Mouse (Mus musculus) cerebellum, adult 9-10 months (tissue): ENCODE measurements around the gene Mapk13.
A peak's percentile ranks its signal among the peaks of the same experiment; 100 is the strongest.
"Not testable (repeated sequence)": the region's sequence is repeated elsewhere in the genome, so short reads cannot be mapped to it uniquely, and the experiment has no call there.

ENCODE experiments used
- DNase-seq: peaks from one replicate; pipeline ENCODE4 v3.0.0; 2022

Mapk13 gene

DNA sequence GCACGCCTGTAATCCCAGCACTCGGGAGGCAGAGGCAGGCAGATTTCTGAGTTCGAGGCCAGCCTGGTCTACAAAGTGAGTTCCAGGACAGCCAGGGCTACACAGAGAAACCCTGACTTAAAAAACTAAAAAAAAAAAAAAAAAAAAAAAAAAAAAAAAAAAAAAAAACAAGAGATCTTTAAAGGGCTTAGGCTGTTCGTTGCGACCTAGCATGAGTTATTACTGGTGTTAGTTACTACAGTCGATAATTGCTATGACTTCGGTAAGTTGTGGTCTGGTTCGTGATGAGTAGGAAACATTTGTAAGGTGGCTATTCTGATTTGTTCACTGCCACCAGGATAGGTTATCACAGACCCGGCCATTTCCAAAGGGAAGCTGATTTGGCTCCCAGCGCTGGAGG, 47.2 kb downstream of the Mapk13 start:
- not testable (repeated sequence) for DNase-seq

DNA sequence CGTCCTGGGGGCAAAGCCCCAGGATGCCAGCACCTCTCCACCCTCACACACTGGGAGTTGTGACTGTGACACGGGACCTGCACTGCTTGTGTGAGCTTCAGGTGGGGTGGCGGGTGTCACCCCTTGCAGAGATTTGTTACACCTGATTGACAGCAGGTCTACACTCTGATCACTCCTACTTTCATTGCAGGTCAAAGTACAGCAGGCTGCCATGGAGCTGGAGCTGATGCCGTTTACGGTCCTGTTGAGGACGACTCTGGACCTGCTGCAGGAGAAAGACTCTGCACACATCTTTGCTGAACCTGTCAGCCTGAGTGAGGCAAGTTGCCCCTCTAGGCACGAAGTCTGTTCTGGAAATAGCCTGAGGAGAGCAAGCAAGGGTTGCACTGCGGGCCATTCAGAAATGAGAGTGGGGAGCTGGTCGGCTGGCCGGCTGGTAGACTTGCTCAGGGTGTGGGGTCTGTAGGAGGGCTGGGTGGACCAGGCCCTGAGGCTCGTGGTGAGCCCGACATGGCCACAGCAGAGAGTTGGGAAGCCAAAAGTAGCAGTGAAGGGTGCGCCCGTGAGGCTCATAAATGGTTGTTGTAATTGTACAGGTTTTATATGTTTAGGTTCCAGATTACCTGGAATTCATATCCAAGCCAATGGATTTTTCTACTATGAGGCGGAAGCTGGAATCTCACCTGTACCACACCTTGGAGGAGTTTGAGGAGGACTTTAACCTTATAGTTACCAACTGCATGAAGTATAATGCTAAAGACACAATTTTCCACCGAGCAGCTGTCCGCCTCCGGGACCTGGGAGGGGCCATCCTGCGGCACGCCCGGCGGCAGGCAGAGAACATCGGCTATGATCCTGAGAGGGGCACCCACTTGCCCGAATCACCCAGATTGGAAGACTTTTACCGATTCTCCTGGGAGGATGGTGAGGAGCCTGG, 48.0 kb downstream of the Mapk13 start:
- no peak for DNase-seq

DNA sequence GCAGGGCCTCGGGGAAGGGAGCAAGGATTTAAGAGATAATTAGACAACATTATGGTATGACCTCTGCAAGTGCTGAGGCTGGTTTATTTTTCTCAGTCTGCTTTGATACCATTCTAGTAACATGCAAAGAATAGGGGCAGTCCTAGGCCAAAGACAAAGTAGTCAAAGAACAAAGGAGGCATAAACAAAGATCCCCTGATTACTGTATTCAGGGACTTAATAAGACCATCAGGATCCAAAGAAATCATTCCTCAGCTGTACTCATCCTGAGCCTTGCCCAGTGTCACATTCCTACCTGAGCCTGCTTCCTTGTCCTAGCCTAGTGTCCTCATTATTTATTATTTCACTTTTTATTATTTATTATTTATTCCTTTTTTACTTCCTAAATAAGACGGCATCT, 51.1 kb downstream of the Mapk13 start:
- no peak for DNase-seq

DNA sequence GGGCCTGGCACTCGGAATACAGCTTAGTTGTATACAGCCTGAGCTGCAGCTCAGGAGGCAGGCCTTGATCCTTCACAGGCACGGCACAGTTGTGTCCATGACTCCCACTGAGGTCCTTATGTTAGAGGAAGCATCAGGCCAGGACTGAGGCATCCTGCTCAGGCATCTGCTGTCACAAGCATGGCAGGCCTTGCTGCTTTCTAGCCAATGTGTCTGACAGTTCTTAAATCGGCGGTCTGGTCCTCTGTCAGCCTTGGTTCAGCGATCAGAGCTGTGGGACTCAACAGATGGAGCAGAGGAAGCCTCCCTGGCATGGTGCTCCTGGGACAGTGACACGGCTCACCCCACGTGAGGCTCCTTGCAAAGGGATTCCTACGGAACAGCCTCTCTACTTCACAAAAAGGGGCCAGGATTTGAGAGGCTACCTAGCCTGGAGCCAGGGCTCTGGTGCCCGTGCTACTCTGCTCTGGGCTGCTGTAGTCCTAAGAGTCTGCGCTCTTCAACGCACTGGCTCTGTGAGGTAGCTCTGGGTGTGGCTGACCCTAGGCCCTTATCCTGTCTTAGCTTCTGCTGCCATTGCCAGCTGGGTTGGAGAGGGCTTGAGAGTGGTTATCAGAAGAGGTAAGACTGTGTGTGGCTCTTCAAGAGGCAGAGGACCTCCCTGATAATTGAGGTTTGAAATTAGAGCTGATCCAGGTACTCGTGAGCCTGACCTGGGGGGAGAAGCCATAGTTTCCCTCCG, 54.1 kb downstream of the Mapk13 start:
- DNase-seq = peak; percentile 96

DNA sequence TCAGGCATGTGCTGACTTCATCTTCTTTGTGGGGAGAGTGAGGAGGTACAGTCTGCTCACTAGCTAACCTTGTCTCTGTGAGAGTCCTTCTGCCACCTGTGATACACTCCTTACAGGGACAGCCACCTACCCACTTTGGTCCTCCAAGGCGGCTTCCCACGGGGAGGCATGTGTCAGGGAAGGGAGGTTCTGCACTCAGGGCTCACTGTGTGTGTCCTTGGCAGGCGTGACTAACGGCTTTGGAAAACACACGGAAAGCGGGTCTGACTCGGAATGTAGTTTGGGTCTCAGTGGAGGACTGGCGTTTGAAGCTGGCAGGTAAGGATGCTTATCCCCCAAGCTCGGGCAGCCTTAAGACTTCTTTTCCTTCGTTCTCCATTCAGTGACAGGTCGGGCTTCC, 54.7 kb downstream of the Mapk13 start:
- DNase-seq = peak; percentile 31

DNA sequence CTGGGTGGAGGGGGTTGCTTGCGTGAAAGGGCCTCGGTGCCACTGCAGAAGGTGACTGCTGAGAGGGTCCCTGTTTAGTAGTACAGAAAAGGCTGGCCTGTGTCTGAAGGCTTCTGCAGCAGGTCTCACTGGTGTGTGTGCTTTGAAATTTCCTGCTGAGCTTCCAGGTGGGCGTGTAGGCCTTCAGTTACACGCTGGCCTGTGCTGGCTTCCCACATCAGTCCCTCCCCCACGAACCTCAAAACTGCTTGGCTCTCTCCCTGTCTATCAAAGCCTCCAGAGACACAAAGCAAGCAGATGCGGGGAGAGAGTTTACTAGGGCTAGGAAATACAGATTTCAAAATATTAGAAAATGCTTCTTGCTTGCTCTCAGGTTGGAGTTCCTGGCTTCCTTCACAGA, 55.8 kb downstream of the Mapk13 start:
- no peak for DNase-seq

DNA sequence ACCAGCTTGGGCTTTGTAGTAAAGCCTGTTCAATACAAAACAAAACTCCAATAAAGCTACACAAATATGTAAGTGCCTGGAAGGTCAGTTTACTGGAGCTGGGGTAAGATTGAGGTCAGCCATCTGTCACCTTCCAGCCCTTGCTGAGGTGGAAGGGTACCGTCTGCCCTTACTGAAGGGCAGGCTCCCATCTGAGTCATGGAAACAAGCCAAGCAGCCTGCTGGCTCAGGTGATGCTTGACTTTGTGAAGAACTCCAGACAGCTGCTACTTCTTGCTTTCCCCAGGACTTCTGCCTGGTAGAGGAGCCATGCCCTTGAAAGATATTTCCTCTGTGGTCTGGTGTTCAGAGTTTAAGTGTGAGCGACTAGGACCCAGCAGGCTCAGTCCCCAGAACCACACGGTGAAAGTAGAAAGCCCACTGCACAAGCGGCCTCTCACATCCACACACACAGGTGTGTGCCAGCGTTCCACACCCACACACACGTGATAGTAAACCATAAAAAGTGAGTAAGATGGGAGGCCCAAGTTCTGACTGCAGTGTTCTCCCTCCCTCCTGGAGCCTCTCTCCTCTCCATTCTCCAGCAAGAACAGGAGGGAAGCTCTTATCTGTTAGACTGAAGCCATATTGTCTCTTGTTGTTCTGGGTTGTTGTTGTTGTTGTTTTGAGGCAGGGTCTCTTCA, 56.4 kb downstream of the Mapk13 start:
- DNase-seq = no peak

DNA sequence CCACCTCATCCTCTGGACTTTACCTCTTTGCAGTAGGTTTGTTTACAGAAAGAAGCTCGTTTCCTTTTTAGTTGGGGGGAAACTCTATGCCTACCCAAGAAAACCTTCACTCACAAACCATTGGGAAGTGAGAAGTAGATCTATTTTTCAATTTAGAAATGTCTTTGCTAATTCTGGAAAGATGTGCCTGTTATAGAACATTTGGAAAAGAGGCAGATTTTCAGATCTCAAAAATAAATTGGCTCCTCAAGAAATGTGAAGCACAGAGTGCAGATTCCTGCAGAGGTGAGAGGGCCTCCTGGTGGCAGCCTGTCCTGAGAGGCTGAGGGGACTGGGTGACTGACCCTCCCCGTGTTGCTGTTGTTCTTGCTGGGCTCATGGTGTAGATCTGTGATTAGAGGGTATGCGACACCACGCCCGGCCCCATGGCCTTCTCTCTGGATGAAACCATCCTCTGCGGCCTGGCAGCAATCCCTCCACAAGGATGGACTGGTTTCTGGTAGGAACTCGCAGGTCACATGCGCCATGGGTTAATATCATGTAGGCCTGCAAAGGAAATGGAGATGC, 58.7 kb downstream of the Mapk13 start:
- DNase-seq = no peak

DNA sequence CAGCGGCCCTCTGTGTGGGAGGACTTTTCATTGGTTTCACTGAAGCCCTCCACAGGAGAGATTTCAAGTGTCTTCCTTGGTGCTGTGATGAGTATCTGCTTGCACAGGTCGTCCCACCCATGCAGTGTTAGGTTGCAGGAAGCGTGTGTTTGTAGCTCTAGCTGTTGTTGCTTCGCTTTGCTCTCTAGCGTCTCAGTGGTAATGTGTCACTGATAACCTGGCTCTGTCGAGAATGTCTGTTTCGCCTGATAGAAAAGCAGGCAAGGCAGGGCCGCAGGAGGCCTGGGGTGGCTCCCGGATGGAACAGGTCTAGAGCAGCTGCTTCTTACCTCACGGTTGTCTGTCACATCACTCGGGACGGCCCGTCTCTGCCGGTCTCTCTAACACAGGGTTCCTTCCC, 60.0 kb downstream of the Mapk13 start:
- no peak for DNase-seq
